Mouse (Mus musculus) thymus, postnatal 25 days (tissue): ENCODE measurements around the gene Mrpl34.
A peak's percentile ranks its signal among the peaks of the same experiment; 100 is the strongest.

Experiments used
- DNase-seq: peaks from one replicate; pipeline ENCODE4 v3.0.0; 2022

Mrpl34 gene

DNA sequence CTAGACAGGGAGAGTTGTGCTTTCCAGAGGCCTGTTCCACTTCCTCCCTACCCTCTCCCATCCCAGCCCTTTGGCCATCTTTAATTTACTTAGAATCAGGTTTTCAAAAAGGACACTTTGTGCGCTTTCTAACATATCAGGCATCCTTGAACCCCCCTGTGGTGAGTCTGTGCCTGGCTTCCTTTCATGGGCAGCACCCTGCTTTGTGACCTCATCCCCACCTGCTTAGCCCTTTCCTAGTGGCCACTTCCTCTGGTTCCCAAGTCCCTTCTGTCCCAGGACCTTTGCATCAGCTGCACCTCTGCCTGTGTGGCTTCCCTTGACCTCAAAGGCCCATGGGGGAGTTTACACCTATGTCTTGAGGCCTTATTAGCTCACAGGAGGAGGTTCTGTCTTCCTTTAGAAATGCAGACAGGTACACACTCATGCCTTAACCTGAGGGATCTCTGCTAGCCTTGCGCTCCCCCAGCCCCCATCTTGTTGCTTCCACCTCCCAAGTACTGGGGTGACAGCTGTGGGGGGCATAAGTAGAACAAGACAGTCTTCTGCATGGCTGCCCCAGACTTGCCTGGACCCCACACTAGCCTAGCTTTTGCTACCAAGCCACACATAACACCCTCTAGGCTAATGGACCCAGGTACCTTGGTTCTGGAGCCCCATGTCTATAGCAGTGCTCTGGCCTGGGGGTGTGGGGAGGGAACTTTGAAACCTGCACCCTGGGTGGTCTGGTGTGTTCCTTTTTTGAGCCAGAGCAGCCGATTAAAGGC lies 5.6 kb downstream of the Mrpl34 start:
- DNase-seq = no peak

DNA sequence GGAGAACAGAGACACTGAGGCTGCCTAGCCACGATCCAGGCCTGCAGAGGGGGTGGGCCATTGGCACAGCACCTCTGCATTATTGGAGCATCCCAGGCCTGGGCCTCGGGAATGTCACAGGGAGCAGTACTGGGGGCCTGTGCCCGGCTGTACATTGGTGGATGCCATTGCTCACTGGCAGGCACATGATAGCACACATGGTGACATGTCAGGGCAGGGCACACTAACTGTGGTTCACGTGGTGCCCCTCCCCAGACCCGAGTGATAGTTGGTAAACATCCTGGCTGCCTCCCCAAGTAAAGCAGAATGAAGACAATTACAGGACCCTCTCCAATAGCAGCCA lies 6.1 kb downstream of the Mrpl34 start:
- no peak for DNase-seq

- no peak for DNase-seq
These were observed 7.1 kb downstream of the Mrpl34 start for GRCm38 (mm10) chr8:71471861-71472260.

DNA sequence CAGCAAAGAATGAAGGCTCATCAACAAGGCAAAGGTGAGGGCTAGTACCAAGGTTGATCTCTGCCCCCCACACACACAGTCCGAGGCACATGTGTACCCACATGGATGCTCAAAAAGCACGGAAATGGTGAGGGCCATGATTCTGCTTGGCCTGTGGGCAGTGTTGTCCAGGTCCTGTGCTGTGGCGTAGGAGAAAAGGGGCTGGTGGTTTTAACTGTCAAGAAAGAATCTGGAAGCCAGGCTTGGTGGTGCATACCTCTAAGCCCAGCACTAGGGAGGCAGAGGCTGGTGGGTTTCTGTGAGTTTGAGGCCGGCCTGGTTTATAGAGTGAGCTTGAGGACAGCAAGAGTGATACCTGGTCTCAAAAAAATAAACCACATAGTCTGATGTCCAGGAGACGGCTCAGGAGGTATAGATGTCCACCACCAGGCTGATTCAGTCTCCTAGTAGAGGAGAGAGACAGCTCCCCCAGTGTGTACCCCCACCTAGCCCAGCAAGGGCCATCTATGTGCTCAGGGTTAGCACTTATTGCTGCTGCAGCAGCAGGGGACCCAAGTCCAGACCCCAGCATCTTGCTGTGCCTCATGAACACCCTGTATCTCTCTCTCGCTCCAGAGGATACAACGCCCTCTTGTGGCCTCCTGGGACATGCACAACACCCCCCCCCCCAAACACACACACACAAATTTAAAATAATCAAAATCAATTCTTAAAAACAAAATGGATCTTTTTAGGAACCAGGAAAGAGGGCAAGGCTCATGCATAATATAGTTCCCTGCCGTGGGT lies 8.0 kb downstream of the Mrpl34 start:
- no peak for DNase-seq

GRCm38 (mm10) chr8:71474344-71474743 lies 9.6 kb downstream of the Mrpl34 start:
- no peak for DNase-seq

DNA sequence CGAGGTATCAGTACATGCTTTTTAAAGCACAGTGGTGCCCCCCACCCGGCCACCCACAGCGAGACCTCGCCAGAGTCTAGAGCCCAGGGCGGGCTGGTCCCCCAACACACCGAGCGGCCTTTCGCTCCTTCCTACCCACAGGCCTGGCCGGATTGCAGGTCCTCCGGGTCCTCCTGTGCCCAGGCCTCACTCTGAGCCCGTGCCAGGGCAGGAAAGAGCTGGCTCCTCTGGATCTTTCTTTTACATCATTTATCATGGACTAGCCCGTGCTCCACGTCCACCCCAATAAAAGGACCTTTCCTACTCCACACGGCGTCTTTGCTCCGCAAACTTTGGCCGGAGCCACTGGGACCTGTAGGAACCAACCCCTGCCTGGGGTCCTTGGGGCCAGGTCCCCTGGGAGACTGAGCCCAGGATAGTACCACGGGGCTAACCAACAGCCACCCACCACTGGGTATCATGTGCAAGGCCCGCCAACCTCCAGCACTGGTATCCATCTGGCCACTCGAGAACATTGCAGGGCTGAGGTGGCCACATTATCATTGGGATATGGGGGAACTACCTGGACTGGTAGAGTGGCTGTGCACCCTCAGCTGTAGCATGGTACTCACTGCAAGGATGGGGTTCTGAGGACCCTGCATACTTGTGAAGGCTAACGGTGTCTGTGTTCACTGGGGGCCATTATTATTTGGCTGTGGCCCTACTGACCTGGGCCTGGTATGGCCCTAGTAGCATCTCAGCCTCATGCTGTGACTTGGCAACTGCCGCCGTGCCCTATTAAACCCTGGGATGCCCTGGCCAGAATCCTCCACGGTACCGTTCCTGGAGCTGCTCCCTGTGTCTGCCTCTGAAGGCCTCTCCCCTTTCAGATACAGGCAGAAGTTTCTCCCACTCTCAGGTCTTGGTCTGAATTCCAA lies 10.3 kb downstream of the Mrpl34 start:
- no peak for DNase-seq

DNA sequence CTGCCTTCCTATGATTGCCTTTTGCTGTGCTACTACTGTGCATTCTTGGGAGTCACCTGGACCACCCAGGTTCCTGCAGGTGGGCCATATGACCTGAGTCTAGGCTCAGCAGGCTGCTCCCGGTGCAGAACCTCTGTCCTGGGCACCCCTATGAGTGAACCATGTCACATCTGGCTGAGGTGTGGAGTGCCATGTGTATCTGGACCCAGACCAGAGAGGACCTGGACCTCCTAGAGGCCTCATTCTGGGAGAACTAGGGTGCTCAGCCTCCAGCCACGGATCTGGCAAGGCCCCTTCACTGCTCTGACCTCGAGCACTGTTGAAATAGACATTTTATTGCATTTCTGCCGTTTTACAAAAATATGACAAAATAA lies 10.9 kb downstream of the Mrpl34 start:
- no peak for DNase-seq

GRCm38 (mm10) chr8:71476099-71476940 lies 11.6 kb downstream of the Mrpl34 start:
- DNase-seq = peak; percentile 86

GRCm38 (mm10) chr8:71477196-71477845 lies 12.6 kb downstream of the Mrpl34 start:
- peak; percentile 40 for DNase-seq

DNA sequence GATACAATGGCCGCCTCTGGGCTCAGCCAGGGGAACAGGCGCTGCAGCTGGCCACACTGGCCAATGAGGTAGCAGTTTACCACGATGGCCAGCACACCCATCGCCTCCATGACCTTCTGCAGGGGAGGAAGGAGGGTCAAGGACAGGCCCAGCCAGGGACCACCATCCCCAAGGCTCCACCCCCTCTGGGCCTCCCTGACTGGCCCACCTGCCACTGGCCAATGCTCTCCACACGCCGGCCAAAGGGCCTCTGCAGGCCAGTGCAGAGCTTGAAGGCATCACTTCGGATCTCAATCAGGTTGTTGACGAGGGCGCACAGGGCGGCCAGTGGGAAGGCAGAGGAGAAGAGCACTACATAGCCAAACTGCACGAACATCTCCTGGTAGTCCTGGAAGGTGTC lies 14.2 kb downstream of the Mrpl34 start:
- no peak for DNase-seq

GRCm38 (mm10) chr8:71483932-71484331 lies 19.2 kb downstream of the Mrpl34 start:
- peak; percentile 63 for DNase-seq

DNA sequence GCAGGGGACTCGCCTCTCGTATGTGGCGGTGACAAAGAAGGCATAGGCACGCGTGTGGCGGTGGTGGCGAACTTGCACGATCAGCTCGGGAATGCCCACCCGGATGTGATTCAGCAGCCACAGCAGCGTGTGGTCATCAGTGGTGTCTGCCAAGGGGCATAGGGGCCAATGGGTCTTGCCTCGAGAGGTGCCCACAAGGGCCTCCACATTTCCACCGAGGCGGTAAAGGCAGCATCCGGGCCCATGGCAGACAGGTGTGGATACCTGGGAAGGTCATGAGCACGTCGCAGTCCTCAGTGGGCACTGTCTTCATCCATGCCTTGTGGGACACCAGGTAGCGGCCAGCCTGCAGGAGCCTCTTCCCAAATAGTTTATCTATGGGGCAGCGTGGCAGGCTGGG lies 20.0 kb downstream of the Mrpl34 start:
- no peak for DNase-seq

- peak; percentile 83 for DNase-seq
These were observed 20.7 kb downstream of the Mrpl34 start, which contains the start of gene Ano8 for GRCm38 (mm10) chr8:71485142-71486135. Gene Ano8, minus strand, starts transcription at chr8:71485963.

- no peak for DNase-seq
These were observed 21.4 kb downstream of the Mrpl34 start for GRCm38 (mm10) chr8:71486136-71486529.

DNA sequence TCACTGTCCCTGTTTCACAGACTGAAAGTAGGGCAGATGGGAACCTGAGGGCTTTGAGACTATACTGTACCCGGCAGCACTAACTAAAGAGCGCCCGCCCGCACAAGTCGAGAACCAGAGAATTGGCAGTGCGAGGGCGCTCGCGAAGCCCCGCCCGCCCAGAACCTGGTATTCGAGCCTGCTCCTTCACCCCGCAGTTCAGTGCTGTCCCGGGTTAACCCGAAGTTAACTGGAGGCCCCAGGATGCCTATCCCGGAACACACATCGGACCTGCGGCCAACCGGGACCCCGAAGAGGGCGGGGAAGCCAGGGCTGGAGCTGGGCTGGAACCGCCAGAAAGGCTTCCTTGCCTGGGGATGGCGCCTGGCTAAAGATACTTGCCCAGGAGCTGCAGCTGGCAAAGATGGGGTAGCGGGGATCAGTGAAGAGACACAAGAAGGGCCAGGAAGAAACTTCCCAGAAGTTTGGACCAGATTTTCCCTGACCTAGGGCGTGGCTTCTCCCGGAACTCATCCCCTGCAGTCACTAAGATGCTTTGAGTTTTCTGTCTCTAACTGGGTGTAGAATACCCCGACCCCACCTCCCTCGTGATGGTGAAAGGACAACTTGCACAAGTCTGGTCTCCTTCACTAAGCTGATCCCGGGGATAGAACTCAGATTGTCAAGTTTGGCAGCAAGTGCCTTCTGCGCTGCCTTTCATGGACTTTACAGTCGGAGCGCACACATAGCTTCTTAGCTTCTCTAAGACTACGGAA lies 23.1 kb downstream of the Mrpl34 start, which contains the start of gene Gtpbp3:
Gene Gtpbp3, plus strand, starts transcription at position 413 of the 755 bp plus-strand sequence.
- DNase-seq = peak; percentile 83

- peak; percentile 90 for DNase-seq
These were observed 23.7 kb downstream of the Mrpl34 start for GRCm38 (mm10) chr8:71488454-71488853.

DNA sequence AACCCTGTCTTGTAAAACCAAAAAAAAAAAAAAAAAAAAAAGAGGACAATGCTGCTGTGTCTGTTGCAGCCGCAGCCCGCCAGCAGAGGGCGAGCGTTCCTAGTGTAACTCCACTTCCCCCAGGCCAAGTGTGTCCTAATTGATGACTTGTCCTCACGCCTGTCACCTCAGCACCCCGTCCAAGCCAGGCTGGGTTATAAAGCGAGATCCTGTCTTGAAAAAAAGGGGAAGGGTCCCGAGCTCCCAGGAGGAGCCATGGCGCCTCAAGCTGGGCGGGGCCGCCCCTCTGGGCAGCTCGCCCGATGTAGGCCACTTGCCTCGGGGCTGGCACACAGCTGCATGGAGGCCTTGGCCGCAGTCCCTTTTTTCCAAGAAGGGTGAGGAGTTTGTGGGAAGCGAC lies 30.3 kb downstream of the Mrpl34 start:
- DNase-seq = peak; percentile 81

DNA sequence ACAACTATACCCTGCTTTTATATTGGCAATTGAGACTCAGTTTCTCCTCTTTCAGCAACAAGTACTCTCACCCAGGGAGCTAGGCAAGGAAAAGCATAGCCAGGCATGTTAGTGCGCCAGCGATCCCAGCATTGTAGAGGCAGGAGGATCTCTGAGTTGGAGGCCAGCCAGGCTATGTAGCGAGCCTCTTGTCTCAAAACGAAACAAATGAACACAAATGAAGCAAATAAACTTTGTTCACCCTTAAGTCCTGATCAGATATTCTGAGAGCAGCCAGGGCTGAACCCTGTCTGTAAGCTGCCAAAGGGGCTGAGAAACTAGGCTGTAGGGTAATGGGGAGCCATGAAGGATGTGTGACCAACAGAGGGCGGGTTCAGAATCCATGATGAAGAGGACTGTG lies 31.1 kb downstream of the Mrpl34 start:
- DNase-seq = no peak

DNA sequence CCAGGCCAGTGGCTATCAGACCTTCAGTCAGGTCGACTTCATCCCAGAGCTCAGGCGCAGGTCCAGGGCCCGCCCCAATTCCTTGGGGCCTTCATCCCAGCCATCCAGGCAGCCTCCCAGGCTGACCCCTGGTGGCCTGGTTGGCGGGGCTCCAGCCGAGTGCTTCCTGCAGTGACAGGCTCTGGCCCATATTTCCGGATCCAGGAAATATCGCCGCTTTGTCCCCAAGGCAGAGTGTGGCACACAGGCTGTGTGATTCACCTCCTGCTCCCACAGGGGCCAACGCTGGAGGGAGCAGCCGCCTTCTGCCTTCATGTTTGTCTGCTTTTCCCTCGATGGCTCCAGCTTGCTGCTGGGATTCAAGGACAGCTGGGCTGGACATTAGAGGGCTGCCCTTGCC lies 31.7 kb downstream of the Mrpl34 start:
- no peak for DNase-seq
